Mouse (Mus musculus): ENCODE results near the gene Spata13.

Spata13 gene

DNA sequence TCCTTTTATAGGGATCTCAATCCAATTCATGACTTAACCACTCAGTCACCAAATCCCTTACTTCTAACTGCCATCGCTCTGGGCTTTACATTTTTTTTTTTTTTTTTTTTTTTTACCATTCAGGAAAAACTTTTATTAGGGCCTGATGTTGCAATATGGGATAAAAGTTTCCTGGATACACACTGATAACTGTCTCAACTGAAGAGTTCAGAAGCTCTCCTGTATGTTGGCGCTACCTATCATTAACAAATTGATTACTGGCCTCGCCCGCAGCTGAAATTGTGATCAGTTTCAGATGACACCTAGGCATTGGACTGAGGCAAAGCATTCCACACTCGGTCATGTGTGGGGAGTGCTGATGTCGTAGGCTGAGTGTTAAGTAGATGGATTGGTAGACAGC is 7.3 kb downstream of the Spata13 start:
- DNase-seq = no peak

DNA sequence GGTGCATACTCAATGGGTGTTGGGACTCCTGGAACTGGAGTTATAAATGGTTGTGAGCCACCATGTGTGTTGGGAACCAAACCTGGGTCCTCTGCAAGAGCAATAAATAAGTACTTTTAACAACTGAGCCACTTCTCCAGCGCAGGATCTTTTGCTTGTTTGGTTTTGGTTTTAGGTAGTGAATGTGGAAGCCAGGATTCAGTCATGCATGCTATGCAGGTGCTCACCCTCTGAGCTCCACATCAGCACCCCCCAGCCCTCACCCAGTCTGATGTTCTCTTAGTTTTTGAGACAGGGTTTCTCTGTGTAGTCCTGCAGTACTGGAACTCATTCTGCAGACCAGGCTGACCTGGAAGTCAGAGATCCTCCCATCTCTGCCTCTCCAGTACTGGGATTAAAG is 8.3 kb downstream of the Spata13 start:
- no peak for DNase-seq

DNA sequence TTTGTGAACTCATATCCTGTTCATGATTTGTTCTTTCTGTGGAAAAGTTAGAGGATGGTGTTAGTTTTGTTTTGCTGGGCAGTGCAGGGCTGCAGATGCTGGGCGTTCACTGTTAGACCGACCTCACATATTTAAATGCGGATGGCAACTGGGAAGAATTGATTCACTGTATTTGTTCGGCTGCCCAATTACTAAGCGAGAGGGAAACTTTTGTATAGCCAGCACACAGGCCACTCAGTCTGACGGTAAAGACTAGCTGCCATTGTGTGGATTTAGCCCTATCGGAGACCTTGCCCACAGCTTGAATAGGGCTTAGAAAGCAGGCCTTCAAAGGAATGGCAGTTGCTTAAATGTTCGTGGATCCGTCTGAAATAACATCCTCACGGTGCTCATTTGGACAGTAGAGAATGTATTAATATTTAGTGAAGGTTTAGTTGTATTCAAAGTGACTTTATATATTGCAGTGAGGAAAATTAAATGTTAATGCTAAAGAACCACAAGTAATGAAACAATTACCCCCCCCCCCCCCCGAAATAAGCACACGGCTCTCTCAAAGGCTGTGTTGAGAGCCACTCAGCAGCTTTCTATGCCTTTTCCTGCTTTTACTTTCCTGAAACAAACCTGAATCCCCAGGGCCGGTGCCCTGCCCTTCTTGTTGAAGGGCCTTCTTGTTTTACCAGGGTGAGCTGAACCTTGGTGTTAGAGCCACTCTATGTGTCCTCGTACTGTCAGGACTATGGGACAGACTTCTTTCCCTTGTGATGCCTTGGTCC is 9.5 kb downstream of the Spata13 start:
- no peak for DNase-seq

DNA sequence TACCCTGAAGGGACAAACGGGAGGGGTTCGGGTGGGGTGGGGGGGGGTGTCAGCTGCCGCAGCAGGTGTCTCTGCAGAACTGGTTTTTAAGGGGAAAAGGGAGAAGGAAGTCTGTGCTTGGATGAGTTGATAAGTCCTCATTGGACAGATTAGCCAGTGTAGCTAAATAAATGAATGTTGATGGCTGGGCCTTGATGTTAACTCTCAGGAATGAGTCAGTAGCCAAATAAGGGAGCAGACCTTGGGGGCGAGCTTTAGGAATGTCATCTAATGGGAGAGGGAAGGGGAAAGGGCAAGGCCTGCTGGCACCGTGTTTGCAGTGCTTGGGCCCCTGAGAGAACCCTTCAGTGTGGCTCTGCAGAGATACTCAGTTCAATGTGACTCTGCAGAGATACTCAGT is 12.6 kb downstream of the Spata13 start:
- DNase-seq = no peak

DNA sequence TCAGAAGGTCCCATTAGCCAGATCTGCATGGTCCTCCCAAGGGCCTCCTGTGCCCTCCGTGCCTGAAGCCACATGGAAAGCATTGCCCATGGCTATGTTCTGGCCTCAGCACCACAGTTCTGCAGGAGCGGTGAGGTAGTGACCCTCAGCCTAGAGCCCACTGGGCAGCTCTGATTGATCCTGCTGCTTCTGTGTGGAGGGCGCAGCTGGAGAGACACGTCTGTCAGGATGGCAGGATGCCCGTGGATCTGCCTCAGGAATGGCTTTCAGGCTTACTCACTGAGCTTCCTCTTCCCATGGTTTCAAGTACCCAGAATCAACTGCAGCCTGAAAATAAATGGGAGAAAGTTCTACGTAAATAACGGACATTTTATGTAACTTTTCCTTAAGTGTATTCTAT is 14.1 kb downstream of the Spata13 start:
- no peak for DNase-seq

DNA sequence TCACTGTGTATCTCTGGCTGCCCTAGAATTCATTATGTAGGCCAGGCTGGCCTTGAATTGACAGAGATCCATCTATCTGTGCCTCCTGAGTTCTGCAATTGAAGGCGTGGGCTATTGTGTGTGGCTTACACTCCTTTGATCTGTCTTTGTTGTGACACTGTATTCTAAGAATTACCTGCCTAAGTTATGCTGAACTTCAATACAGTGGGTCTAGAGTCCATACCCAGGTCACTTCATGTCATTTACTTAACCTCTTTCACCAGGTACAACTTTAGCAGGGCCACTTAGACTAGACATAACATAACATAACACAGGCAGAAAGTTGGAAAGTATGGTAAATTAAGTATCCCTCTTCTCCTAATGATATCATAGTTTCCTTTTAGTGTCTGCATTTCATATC is 15.2 kb downstream of the Spata13 start:
- DNase-seq = no peak

DNA sequence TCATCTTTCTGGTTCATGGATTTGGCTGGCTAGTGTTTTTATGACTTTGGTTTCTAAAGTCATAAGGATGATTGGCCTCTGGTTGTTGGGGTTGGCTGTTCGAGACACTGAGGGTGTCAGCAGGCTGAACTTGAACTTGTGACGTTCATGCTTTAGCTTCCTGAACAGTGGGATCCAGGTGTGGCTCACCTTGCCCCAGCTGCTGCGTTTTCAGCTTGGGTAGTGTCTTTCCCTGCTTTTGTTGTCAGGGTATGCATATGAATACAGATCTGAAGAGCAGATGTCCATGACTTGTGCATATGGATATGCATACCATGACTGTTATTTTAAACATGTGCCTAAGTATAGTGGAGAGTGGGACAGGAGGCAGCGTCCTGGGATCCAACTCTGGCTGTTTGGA is 19.4 kb downstream of the Spata13 start:
- no peak for DNase-seq

DNA sequence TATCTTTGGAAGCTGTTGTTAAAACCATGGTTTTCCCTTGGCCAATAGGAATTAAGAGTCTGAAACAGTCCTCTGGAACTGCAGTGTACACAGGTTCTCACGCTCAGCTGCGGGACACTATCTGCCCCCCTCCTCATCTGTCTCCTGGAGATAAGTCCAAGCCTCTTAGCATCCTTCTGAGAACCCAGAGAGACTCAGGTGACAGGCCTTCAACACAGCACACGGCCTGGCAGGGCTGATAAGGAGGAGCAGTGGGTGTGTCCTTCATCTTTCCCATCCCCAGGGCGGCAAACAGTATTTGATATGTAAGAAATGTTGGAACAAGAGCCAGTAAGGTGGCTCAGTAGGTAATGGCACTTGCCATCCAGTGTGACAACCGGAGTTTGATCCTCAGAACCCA is 20.2 kb downstream of the Spata13 start:
- DNase-seq = no peak

DNA sequence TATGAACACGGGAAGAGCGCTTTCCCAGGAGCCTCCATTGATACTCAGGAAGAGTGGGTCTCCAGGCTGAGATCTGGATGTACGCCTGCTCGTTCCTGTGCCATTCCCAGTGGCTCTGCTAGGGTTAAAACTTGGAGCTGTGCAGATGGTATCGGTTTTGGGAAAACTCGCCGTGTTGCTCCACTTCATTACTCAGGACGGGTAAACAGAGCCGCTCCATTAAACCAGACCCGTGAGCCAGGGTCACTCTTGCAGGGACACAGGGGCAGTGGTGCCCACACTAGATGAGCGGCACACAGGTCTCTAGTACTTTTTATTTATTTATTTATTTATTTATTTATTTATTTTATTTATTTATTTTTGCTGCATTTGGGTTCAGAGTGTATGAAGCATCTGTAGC is 20.9 kb downstream of the Spata13 start:
- DNase-seq = no peak

DNA sequence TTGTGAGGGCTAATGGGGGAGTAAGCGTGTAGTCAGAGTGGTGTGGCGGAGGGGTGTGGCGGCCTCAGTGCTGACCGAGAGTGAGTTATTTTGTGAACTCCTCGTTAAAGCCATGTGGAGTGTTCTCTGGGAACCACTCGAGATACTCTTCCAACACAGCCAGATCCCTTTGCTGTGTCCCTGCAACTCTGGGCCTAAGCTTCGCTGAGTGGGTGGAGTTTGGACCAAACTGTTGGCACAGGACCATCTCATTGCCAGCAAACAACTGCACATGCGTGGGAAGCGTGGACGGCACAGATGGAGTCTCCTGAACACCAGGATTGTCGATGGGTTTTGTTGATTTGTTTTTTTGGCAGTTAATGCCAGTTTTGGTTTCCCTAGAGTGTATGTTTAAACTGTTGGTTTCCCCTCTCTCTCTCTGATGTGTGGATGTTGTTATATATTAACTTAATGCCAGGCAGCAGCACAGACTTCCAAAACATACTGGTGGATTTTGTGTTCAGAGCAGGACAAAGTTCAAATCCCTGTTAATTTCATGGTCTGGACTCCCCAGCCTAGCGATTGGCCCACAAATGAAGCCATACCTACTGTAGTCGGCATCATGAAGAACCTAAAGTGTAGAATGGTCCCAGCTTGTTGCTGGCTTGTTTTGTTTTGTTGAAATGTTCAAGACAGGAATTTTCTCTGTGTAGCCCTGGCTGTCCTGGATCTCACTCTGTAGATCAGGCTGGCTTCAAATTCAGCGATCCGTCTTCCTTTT is 22.3 kb downstream of the Spata13 start:
- no peak for DNase-seq

DNA sequence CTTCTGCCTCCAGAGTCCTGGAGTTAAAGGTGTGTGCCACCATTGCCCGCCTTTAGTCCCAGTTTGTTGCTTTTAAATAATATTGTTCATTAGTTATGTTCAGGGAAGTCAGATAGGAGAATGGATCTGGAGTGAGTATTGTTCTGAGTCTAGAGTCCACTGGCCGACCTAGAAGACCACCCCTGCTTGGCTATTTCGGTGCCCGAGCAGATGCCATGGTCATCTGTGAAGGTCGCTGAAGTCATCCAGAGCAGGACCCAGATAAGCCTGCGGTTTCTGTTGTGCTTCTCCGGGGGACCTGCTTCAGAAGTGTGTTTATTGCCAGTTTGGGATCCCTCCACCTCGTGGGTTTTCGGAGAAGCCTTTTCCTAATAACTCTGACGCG is 22.9 kb downstream of the Spata13 start:
- DNase-seq = no peak

DNA sequence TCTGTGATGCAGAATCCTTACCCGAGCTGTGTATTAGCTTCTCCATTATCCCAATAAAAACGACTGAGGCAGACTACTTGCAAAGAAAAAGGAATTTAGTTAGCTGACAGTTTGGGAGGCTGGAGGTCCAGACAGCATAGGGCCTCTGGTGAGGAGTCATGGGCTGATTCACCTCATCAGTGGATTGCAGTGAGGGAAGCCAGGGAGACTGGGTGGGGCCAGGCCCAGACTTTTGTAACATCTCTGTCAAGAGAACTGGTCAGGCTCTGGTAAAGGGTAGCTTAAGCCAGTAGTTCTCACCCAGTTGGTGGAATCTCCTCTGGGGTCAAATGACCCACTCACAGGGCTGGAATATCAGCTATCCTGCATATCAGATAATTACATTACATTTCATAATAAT is 24.1 kb downstream of the Spata13 start:
- no peak for DNase-seq

DNA sequence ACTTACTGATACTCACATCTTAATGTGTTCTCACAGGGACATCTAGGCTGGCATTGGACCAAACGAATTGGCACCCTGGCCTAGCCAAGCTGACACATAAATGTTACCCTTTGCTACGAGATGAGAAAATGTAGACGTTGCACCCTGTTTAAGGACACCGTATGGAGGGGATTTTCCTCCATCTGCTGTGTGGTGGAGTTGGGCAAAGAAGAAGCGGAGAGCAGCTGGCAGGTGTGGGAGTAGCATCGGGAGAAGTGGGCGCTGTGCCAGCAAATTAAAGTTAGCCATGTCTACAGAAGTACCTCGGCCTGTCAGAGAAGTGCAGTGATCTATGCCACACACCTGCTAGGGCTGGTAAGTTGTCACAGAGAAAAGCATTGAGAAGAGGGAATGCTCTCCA is 25.7 kb downstream of the Spata13 start:
- DNase-seq = no peak

DNA sequence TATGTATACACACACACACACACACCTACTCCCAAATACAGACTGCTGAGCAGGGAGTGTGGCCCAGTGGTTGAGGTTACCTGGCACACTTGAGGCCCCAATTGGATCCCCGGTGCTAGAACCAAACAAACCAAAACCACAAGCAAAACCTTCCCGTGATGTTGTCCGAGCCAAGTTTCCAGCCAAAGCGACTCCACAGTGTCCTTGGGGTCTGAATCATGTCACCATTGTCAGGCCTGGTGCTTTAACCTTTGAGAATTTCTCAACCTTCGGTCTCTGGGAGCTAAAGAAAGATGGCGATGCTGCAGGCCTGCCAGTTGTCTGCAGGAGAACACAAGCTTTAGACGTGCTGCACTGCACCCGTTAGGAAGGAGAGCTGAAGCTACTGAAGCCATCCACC is 26.8 kb downstream of the Spata13 start:
- DNase-seq = no peak

DNA sequence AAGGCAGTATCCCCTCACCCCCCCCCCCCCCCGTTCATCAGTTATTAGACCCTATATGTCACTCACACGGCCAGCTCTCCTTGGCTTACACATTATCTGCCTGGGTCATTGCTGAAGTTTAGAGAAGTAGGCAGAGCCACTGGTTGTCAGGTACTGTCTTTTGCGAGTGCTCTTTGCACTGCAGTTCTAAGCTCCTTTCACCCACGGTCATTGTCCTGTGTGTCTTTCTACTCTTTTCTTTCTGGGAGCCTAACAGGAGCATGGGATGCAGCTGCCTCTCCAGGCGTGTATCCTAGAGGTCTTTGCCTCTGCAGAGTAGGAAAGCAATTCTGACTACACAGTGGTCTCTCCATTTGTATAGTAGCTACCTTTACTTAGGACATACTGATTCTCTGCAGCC is 27.5 kb downstream of the Spata13 start:
- DNase-seq = no peak

DNA sequence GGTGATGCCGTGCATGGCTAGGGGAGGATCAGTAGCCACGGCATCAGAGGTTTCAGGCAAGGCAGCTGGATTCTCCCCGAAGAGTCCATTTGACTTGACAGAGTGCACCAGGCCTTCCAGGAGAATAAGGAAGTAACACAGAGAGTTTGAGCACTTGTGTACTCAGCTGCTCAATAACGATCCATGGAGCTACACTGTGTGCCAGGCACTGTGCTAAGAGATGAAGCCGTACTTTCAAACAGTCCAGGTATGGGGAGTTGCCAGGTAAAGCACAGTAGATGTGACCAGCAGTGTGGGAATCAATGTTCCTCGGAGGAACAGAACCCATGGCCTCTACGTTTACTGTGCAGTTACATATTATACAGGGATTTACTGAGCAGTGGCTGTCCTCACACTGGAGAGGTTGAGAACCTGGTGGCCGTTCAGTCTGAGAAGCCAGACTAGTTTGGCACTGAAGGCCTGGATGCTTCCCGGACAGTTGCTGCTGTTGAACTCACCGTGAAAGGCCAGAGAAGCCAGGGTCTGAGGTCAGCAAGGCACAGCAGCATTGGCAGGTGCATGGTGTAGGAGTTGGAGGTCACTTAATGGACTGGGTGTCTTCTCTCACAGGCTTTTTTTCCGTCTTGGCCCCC is 29.6 kb downstream of the Spata13 start:
- no peak for DNase-seq

DNA sequence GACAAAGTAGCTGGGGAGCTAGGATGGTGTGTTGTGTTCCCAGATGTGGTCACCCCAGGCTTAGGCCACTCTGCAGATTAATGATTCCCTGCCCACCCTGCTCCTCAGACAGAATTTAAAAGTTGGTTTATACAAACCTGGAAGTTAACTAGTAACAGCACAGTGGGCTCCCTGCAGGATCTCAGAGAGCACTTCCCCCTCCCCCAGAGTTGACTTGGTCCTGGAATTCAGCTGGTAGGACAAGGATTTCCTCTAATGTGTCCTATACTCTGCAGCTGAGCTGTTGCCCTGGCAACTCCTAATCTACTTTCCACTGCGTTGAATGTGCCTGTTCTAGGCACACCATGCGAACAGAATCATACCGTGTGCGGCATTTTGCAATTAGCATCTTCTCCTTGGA is 30.8 kb downstream of the Spata13 start:
- DNase-seq = no peak

DNA sequence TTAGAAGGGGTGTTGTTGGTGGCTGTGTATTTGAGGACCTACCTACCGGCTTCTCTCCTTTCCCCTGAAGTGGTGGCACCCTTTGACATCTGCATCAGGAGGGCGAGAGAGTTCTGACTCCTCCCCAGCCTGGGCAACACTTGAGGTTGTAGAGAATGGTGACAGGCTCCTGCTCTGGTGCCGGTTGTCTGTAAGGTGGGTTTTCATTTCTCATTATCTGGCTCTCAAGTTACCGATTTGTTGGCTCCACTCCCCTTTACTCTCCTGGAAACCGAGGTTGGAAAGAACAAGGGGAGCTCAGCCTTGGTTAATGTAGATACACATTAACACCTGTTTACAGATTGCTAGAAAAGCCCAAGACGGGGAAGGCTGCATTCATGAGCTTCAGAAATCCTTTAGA is 31.5 kb downstream of the Spata13 start:
- no peak for DNase-seq

DNA sequence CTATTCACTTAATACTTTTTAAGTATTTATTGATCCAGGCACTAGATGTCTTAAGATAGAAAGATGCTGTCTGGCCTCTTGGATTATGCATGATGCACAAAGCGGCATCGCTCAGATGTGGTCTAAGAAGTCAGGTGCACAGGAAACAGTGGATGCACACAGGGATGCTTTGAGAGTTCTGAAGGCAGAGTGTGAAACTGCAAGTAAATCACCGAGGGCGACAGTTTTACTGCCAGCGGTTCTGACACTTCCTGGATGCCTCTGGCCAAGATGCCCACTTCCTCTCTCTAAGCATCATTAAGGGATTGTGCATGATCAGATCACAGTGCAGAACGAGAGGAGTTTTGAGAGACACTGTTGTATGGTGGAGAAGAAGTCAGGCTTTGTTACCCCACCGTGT is 32.5 kb downstream of the Spata13 start:
- no peak for DNase-seq

DNA sequence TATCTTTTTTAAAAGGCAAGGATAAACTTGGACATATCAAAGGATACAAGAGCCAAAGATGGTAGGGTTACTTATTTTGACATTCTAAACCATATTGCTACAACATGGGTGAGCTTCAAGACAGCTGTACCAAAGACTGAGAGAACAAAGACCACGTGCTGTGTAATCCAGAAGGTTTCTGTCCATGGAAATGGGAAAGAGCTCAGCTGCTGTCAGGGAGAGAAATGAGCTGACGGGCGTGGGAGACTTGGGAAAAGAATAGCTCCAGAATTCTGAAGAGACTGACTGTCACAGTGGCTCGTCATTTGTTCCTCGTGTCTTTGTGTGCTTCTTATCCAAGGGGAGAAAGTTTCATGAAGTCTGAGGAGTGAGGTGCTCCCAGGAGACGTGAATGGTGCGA is 36.4 kb downstream of the Spata13 start:
- DNase-seq = no peak

DNA sequence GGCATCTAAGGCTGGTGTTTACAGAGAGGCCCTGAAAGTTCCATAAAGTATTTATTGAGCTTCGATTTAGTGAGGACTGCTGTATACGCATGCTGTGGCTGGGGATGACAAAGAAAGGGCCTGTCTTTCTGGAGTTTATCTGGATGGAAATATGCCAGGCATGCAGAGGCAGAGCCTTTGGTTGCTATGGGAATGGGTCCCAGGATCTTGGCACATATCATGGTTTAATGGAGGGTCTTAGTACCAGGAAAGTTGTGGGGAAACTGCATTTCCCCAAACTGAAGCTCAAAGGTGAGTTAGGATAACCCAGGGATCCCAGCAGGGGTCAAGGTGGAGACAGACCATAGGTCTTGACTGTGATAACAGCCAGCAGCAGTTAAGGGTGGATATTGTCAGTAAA is 37.7 kb downstream of the Spata13 start:
- no peak for DNase-seq

DNA sequence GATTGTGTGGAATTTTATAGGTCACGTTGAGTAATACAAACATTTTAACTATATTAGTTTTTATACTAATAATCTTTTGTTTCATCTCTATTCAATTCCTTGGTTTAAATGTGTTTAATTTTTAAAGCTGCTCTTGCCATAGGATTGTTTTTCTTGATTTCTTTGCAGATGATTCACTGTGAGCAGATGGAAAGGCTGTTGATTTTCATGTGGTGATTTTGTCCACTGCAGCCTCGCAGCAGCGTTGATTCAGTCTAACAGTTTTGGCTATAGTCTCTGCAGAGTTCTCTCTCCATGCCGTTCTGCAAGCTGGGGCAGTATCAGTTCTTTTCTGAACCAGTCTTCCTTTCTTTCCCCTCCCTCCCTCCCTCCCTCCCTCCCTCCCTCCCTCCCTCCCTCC is 41.9 kb downstream of the Spata13 start:
- DNase-seq = no peak

DNA sequence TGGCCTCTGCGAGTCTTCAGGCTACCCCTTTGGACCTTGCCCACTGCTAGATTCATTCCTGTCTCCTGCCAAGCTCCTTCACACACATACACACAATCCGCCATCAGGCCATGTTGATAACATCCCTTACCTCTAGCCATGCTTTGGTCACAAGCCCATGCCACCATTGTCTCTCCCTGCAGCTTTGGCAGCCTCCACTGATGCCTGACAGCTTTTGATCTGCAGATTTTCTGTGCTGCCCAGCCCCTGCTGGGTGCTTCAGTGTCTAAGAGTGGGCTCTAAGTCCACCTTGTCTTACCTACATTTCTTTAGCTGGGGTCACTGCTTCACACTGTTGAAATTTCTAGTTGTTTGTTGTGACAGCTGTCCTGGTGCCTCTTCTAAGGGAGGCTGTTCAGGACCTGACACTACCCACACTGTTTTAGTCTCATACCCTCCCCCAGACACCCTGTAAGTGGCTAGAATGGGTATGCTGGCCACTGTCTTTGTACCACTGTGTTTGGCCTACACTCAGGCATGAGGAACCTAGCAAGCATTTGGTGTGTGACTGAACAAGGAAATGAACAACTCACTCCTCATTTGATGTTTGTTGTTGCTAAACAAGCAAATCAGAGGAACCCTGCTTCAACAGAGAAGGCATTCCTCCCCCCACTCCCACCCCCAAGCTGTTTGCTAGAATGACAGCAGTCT is 43.0 kb downstream of the Spata13 start:
- DNase-seq = no peak
